Mouse (Mus musculus): ENCODE data around the gene Ubqln4.

DNA sequence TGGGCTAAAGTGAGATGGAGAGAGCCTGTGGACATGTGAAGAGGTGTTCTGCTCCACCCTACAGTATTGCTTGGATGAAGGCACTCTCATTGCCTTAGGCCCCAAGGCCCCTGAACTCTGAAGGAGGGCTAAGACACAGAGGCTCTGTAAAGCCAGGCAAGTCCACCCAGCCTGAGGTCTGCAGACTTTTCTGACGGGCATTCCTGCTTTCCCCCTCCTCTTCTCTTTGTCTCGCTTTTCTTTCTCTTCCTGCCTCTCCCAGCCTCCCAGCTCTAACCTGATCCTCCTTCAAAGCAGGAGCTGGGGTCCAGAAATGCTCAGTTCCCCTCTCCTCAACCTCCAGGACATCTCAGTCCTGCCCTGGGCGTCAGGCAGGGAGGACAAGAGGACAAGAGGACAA, 18.6 kb upstream of the Ubqln4 start:
- TF ChIP-seq CTCF (IDR thresholded peaks at IDR 0.05) (no peak), EP300 (IDR thresholded peaks at IDR 0.05) (no peak)

Measured in lung, postnatal 0 days (tissue).